Mouse (Mus musculus) midbrain, embryonic 12.5 days (tissue): ENCODE measurements around the gene Dffa. TPM values are rescaled to one million over a fixed set of nuclear protein-coding genes. Genes with fewer than 3 reads are reported as not detected.
A peak's percentile ranks its signal among the peaks of the same experiment; 100 is the strongest.
"Not testable (repeated sequence)": the region's sequence is repeated elsewhere in the genome, so short reads cannot be mapped to it uniquely, and the experiment has no call there.

Experiments used
- ATAC-seq: fragments of 200-750 bp; cut with Nextera tagmentation; 2 replicates; pipeline ENCODE4 v1.8.0; 2017; ENCODE audit warnings: low read depth, moderate TSS enrichment, moderate library complexity; ENCODE audit not compliant: low FRiP score
- H3K27ac ChIP-seq: fragments of 300-500 bp; sonication (generic); replicated peaks from 2 replicates; pipeline ENCODE4 v1.5.1; 2016; ENCODE audit warnings: mild to moderate bottlenecking
- H3K27me3 ChIP-seq: fragments of 300-500 bp; sonication (generic); 2 replicates; pipeline ENCODE4 v1.6.1; 2016; ENCODE audit warnings: mild to moderate bottlenecking
- H3K36me3 ChIP-seq: fragments of 300-500 bp; sonication (generic); 2 replicates; pipeline ENCODE4 v1.6.1; 2016
- H3K4me1 ChIP-seq: fragments of 300-500 bp; sonication (generic); 2 replicates; pipeline ENCODE4 v1.6.1; 2016
- H3K4me2 ChIP-seq: fragments of 300-500 bp; sonication (generic); replicated peaks from 2 replicates; pipeline ENCODE4 v1.6.1; 2016; ENCODE audit warnings: mild to moderate bottlenecking, moderate library complexity
- H3K4me3 ChIP-seq: fragments of 300-500 bp; sonication (generic); 2 replicates; pipeline ENCODE4 v1.5.1; 2016; ENCODE audit warnings: mild to moderate bottlenecking
- H3K9ac ChIP-seq: fragments of 300-500 bp; sonication (generic); replicated peaks from 2 replicates; pipeline ENCODE4 v1.6.1; 2016; ENCODE audit warnings: mild to moderate bottlenecking, moderate library complexity
- H3K9me3 ChIP-seq: fragments of 300-500 bp; sonication (generic); 2 replicates; pipeline ENCODE4 v1.6.1; 2016; ENCODE audit warnings: mild to moderate bottlenecking
- WGBS: fragments of 180-500 bp; shearing (Covaris S2); methylation state at CpG from one replicate; pipeline ENCODE4 v1.1.7; 2016; 5-methylcytosine and 5-hydroxymethylcytosine counted together
- polyA plus RNA-seq: library from polyadenylated mRNA; unstranded; fragments of >200 nt; fragmentation: Nextera tagmentation; extraction: Ambion mirVana; gene quantifications from 2 replicates; pipeline ENCODE4 v1.2.1, GENCODE M21; 2016

Dffa gene
- polyA plus RNA-seq, 1 experiment from 2014 or later: 26.4 TPM

DNA sequence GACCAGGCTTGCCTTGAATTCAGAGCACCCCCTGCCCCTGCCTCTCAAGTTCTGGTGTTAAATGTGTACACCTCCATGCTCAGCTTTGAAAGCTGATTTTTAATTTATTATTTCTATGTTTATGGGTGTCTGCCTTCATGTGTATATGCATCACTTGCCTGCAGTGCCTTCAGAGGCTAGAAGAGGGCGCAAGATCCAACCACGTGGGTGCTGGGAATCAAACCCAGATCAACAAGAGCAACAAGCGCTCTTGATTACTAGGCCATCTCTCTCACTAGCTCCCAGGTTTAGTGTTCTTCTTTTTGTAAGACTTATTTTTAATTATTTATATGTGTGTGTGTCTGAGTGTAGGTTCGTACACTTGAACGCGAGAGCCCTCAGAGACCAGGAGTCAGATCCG lies 50.9 kb downstream of the Dffa start:
- WGBS: 98% methylated on average over 7 of the region's 7 CpGs
- Histone ChIP-seq H3K9me3 (0 out of 2 replicates have a peak, but pooled peaks cover 3% of the 10 kb centered on the region), H3K4me1 (no peaks in the 10 kb centered on the region), H3K4me3 (no peak overlapping the region), H3K27me3 (no peaks in the 10 kb centered on the region), H3K27ac (no peak overlapping the region), H3K9ac (no peak overlapping the region), H3K36me3 (peaks cover 99% of the 10 kb centered on the region), H3K4me2 (no peak overlapping the region)
- no peak for ATAC-seq

DNA sequence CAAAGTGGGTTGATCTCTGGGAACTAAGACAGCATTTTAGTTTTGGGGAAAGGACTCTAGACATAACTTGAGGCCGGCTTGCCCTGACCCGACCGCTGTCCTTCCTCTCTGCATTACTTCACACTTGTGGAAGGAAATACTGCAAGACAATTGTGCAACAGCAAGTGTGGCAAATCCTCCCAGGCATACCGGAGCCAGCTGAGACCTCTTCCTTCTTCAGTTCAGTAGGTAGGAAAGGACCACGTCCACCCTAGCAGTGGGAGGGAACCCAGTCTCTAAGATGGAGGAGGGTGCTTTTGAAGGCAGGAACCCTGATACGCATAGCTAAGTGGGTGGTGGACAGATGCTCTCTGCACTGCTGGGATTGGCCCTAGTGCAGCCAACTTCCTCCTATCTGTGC lies 51.8 kb downstream of the Dffa start:
- 93% methylated on average over 6 of the region's 6 CpGs for WGBS
- ATAC-seq: no peak
- no peak overlapping the region for H3K27ac ChIP-seq
- H3K9me3 ChIP-seq: 0 out of 2 replicates have a peak, but pooled peaks cover 3% of the 10 kb centered on the region
- peaks cover 99% of the 10 kb centered on the region for H3K36me3 ChIP-seq
- H3K9ac ChIP-seq: no peak overlapping the region
- no peak overlapping the region for H3K4me2 ChIP-seq
- no peak overlapping the region for H3K4me3 ChIP-seq
- H3K4me1 ChIP-seq: no peaks in the 10 kb centered on the region
- H3K27me3 ChIP-seq: no peaks in the 10 kb centered on the region

DNA sequence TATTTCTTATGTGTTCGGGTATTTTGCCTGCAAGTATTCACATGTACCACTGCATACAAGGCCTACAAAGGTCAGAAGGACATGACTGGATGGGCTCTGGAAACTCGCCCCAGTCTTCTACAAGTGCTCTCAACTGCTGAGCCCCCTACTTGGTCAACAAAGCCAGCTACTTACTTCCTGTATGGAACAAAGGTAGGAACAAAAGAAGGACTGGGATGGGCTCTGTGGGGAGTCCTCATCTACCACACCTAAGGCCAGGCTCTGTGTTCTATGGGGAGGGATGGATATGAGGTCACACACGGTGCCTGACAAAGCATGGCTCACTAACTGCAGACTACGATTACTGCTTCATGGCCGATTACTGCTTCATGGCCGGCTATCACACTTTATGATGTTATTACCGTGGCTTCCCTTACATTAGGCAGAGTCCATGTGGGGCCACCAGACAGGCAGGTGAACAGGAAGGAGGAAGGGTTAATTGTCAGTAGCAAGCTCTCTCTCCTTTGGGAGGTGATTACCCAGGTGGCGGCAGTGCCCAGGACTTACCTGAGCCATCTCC lies 53.5 kb downstream of the Dffa start:
- no peak overlapping the region for H3K4me2 ChIP-seq
- no peaks in the 10 kb centered on the region for H3K9me3 ChIP-seq
- no peak overlapping the region for H3K9ac ChIP-seq
- no peaks in the 10 kb centered on the region for H3K27me3 ChIP-seq
- H3K4me3 ChIP-seq: no peak overlapping the region
- no peaks in the 10 kb centered on the region for H3K4me1 ChIP-seq
- H3K27ac ChIP-seq: no peak overlapping the region
- peaks cover 99% of the 10 kb centered on the region for H3K36me3 ChIP-seq
- no peak for ATAC-seq
- WGBS: 93% methylated on average over 8 of the region's 8 CpGs

GRCm38 (mm10) chr4:149159203-149159602 lies 55.3 kb downstream of the Dffa start:
- Histone ChIP-seq H3K27ac (no peak overlapping the region), H3K4me1 (no peaks in the 10 kb centered on the region), H3K4me2 (no peak overlapping the region), H3K9ac (no peak overlapping the region), H3K27me3 (no peaks in the 10 kb centered on the region), H3K4me3 (no peak overlapping the region), H3K36me3 (peaks cover 91% of the 10 kb centered on the region), H3K9me3 (no peaks in the 10 kb centered on the region)
- ATAC-seq: no peak
- 76% methylated on average over 2 of the region's 2 CpGs for WGBS

GRCm38 (mm10) chr4:149159891-149160290 lies 55.9 kb downstream of the Dffa start:
- H3K4me3 ChIP-seq: no peak overlapping the region
- WGBS: 88% methylated on average over 13 of the region's 13 CpGs
- no peak for ATAC-seq
- peaks cover 87% of the 10 kb centered on the region for H3K36me3 ChIP-seq
- H3K27ac ChIP-seq: no peak overlapping the region
- H3K4me2 ChIP-seq: no peak overlapping the region
- H3K27me3 ChIP-seq: no peaks in the 10 kb centered on the region
- H3K9ac ChIP-seq: no peak overlapping the region
- no peaks in the 10 kb centered on the region for H3K9me3 ChIP-seq
- H3K4me1 ChIP-seq: no peaks in the 10 kb centered on the region

DNA sequence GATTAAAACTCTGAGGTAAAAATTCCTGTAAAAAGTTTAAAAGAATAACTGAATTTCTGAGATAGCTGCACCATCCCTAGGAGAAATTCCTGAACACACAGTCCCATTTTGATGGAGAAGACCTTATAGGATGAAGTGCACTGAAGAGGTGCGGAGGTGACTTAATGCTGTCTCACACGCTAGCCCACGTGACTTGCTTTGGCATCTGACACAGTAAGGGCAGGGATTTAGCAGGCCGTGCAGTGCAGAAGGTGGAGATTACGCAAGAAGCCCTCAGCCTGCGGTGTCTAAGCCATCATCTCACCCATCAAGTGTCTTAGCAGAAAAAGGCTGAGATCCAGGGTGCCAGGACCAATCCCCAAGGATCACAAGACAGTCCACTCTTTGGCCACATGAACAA lies 57.2 kb downstream of the Dffa start:
- H3K4me2 ChIP-seq: no peak overlapping the region
- H3K4me1 ChIP-seq: peaks cover 7% of the 10 kb centered on the region
- ATAC-seq: no peak
- no peak overlapping the region for H3K4me3 ChIP-seq
- H3K9me3 ChIP-seq: no peaks in the 10 kb centered on the region
- H3K27me3 ChIP-seq: no peaks in the 10 kb centered on the region
- WGBS: 93% methylated on average over 6 of the region's 6 CpGs
- no peak overlapping the region for H3K27ac ChIP-seq
- H3K9ac ChIP-seq: no peak overlapping the region
- H3K36me3 ChIP-seq: peaks cover 74% of the 10 kb centered on the region

DNA sequence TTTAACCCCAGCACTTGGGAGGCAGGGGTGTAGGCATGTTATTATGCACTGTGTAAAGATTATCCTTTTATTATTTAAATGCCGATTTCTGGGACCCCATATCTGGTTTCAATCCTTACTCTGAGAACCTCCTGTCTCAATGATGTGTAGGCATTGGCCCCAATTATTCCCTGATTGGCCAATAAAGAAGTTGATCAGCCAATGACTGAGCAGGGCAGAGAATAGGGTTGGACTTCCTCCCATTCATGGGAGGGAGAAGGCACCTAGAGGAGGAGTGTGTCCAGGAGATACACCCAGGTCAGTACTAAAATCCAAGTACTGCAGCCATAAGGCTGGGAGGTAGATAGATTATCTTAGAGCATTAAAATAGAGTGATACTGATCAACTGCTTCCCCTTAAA lies 59.2 kb downstream of the Dffa start:
- Histone ChIP-seq H3K4me3 (no peak overlapping the region), H3K4me1 (peaks cover 7% of the 10 kb centered on the region), H3K9ac (no peak overlapping the region), H3K4me2 (no peak overlapping the region), H3K36me3 (peaks cover 54% of the 10 kb centered on the region), H3K27ac (no peak overlapping the region), H3K9me3 (no peaks in the 10 kb centered on the region), H3K27me3 (no peaks in the 10 kb centered on the region)
- ATAC-seq: no peak
- WGBS: 76% methylated on average over 1 of the region's 1 CpGs

GRCm38 (mm10) chr4:149164150-149164549 lies 60.2 kb downstream of the Dffa start:
- Histone ChIP-seq H3K36me3 (peaks cover 46% of the 10 kb centered on the region), H3K27me3 (no peaks in the 10 kb centered on the region), H3K9ac (no peak overlapping the region), H3K9me3 (no peaks in the 10 kb centered on the region), H3K27ac (no peak overlapping the region), H3K4me2 (no peak overlapping the region), H3K4me3 (no peak overlapping the region), H3K4me1 (peaks cover 7% of the 10 kb centered on the region)
- ATAC-seq: no peak
- 76% methylated on average over 5 of the region's 5 CpGs for WGBS

DNA sequence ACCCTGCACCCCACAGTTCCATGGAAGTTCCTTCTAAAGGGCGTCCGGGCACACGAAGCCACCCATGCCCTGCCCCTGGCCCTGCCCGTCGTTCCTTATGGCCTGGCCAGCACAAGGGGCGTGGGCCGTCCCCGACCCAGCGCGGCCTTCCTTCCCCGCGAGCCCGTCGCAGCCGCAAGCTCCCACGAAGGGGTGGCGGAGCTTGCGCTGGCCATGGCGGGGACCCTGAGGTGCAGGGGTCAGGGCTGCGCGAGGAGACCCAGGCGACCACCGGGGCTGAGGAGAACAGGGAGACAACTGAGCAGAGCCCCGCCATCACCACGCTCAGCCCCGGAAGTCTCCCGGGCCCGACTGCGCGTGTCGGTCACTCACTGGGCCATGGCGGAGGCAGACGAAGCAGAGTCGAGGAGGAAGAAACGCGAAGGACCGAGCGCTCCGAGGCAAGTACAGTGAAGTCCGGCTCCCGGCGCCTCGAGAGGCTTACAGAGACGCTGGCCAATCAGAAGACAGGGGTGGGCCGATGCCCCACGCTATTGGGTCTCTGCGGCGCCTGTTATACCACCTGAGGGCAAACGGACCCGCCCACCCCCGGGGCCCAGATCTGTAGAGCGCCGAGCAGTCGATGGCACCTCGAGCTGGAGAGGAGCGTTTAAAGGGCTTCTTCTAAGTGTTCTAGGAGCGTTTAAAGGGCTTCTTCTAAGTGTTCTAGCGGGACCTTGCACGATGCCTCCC lies 62.4 kb downstream of the Dffa start, which contains the start of gene Pgd:
Gene Pgd, minus strand, starts transcription at position 557 of the 732 bp plus-strand sequence.
- Histone ChIP-seq H3K9ac (peak within 1 kb of the TSS; percentile 77), H3K36me3 (peaks cover 24% of the 10 kb centered on the region), H3K27ac (peak within 1 kb of the TSS; percentile 76), H3K27me3 (no peaks in the 10 kb centered on the region), H3K4me2 (peak within 1 kb of the TSS; percentile 72), H3K4me1 (peaks cover 7% of the 10 kb centered on the region), H3K9me3 (no peaks in the 10 kb centered on the region), H3K4me3 (peak within 1 kb of the TSS; percentile 88)
- WGBS: under 1% methylated on average over 56 of the region's 59 CpGs
- peak; percentile 99 for ATAC-seq

DNA sequence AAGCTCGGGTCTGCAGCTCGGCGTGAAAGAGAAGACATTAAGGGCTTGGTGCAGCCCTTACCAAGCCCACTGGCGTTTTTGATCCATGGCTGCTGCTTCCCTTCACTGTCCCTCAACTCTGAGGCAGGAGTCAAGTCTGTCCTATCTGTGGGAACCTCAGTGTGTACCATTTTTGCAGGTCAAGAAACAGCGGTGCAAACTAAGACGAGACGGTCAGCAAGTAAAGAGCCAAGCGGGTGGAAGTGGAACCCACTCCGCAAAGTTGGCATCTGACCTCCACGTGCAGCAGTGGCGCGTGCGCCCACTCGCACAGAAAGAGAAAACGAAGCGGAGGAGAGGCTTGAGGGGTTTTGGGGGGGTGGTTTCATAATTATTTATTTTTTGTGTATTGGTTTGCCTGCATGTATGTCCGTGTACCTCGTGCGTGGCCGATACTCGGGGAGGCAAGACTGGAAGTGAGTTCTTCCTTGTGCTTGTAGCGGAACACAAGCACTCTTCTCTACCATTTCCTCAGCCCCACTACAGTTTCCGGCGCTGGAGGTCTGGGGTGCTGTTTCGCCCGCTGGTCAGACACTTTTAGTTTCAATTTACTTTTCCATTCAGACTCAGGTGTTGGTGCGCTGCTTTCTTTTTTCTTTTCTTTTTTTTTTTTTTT lies 63.1 kb downstream of the Dffa start:
- H3K4me1 ChIP-seq: peaks cover 7% of the 10 kb centered on the region
- peak overlapping the region; percentile 27; the same call in 1 of the 2 replicates for H3K27ac ChIP-seq
- peaks cover 17% of the 10 kb centered on the region for H3K36me3 ChIP-seq
- H3K9ac ChIP-seq: peak overlapping the region; percentile 77
- peak; percentile 61; the same call in 1 of the 2 replicates for ATAC-seq
- H3K27me3 ChIP-seq: no peaks in the 10 kb centered on the region
- no peaks in the 10 kb centered on the region for H3K9me3 ChIP-seq
- 1% methylated on average over 27 of the region's 27 CpGs for WGBS
- H3K4me2 ChIP-seq: peak overlapping the region; percentile 72
- H3K4me3 ChIP-seq: peak overlapping the region; percentile 88

GRCm38 (mm10) chr4:149168016-149168415 lies 64.1 kb downstream of the Dffa start:
- no peak for ATAC-seq
- H3K36me3 ChIP-seq: peaks cover 7% of the 10 kb centered on the region
- no peak overlapping the region for H3K4me2 ChIP-seq
- WGBS: 83% methylated on average over 2 of the region's 2 CpGs
- no peak overlapping the region for H3K4me3 ChIP-seq
- H3K4me1 ChIP-seq: peaks cover 7% of the 10 kb centered on the region
- H3K27ac ChIP-seq: no peak overlapping the region
- no peaks in the 10 kb centered on the region for H3K27me3 ChIP-seq
- H3K9me3 ChIP-seq: no peaks in the 10 kb centered on the region
- no peak overlapping the region for H3K9ac ChIP-seq

- not testable (repeated sequence) for H3K4me2 ChIP-seq, H3K9me3 ChIP-seq, H3K4me1 ChIP-seq, H3K4me3 ChIP-seq, H3K36me3 ChIP-seq, H3K27me3 ChIP-seq, ATAC-seq, H3K9ac ChIP-seq, H3K27ac ChIP-seq
- 66% methylated on average over 7 of the region's 8 CpGs for WGBS
Observed at GRCm38 (mm10) chr4:149169926-149170325, 66.0 kb downstream of the Dffa start.
